Mouse (Mus musculus): ENCODE results near the gene Gm21915. TPM values are rescaled to one million over a fixed set of nuclear protein-coding genes. Genes with fewer than 3 reads are reported as not detected.

Gene Gm21915
- polyA plus RNA-seq, 1 experiment from 2014 or later, result not detected

- Histone ChIP-seq H3K4me1 (ENCODE audit: control insufficient read depth, insufficient read depth, low read length) (no peaks in the 10 kb centered on the region), H3K27ac (ENCODE audit: low read length) (no peak overlapping the region), H3K27me3 (ENCODE audit: control insufficient read depth, insufficient read depth, low read length) (no peaks in the 10 kb centered on the region), H3K9ac (ENCODE audit: low read length) (no peak overlapping the region), H3K4me3 (replicated peaks; ENCODE audit: low read length) (no peak overlapping the region), H3K4me2 (ENCODE audit: low read depth, low read length) (no peak overlapping the region), H3K36me3 (ENCODE audit: control insufficient read depth, insufficient read depth, low read length) (no peaks in the 10 kb centered on the region), H3K9me3 (replicated peaks; ENCODE audit: control insufficient read depth, low read length) (no peaks in the 10 kb centered on the region)
- no peak for ATAC-seq (ENCODE audit: insufficient read depth, low FRiP score)
- 75% methylated on average over 6 of the region's 6 CpGs for WGBS
These were observed 20.4 kb upstream of the Gm21915 start for GRCm38 (mm10) chr9:40649983-40650382.

- Histone ChIP-seq H3K36me3 (ENCODE audit: control insufficient read depth, insufficient read depth, low read length) (no peaks in the 10 kb centered on the region), H3K9me3 (replicated peaks; ENCODE audit: control insufficient read depth, low read length) (no peaks in the 10 kb centered on the region), H3K27me3 (ENCODE audit: control insufficient read depth, insufficient read depth, low read length) (no peaks in the 10 kb centered on the region), H3K9ac (ENCODE audit: low read length) (no peak overlapping the region), H3K27ac (ENCODE audit: low read length) (no peak overlapping the region), H3K4me2 (ENCODE audit: low read depth, low read length) (no peak overlapping the region), H3K4me3 (replicated peaks; ENCODE audit: low read length) (no peak overlapping the region), H3K4me1 (ENCODE audit: control insufficient read depth, insufficient read depth, low read length) (no peaks in the 10 kb centered on the region)
- no peak for ATAC-seq (ENCODE audit: insufficient read depth, low FRiP score)
- 70% methylated on average over 4 of the region's 4 CpGs for WGBS
These were observed 19.1 kb upstream of the Gm21915 start for GRCm38 (mm10) chr9:40651239-40651859.

DNA sequence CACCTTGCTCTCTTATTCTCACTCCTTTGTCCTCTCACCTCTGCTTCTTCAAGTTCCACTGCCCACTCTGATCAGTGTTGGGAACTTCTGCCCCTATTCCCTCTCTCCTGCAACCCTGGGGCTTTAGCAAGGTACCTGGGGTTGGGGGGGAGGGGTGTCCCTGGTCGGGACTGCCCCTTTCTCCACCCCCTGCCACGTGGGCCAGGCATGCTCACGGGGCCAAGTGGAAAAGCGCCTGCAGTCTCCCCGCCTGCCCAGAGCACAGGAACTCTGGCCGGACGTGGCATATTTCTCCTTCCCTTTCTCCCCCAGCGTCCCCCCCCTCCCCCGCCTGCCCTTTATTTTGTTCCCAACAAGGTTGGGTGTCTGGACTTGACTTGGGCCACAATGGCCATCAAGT lies 17.7 kb upstream of the Gm21915 start:
- Histone ChIP-seq H3K36me3 (ENCODE audit: control insufficient read depth, insufficient read depth, low read length) (no peaks in the 10 kb centered on the region), H3K4me1 (ENCODE audit: control insufficient read depth, insufficient read depth, low read length) (no peaks in the 10 kb centered on the region), H3K27ac (ENCODE audit: low read length) (no peak overlapping the region), H3K4me3 (replicated peaks; ENCODE audit: low read length) (no peak overlapping the region), H3K9me3 (replicated peaks; ENCODE audit: control insufficient read depth, low read length) (no peaks in the 10 kb centered on the region), H3K9ac (ENCODE audit: low read length) (no peak overlapping the region), H3K4me2 (ENCODE audit: low read depth, low read length) (no peak overlapping the region), H3K27me3 (ENCODE audit: control insufficient read depth, insufficient read depth, low read length) (no peaks in the 10 kb centered on the region)
- 36% methylated on average over 9 of the region's 9 CpGs for WGBS
- ATAC-seq (ENCODE audit: insufficient read depth, low FRiP score), result no peak

- Histone ChIP-seq H3K4me1 (ENCODE audit: control insufficient read depth, insufficient read depth, low read length) (peaks cover 1% of the 10 kb centered on the region; the same call in 1 of the 2 replicates), H3K9ac (ENCODE audit: low read length) (no peak overlapping the region), H3K27ac (ENCODE audit: low read length) (no peak overlapping the region), H3K9me3 (replicated peaks; ENCODE audit: control insufficient read depth, low read length) (no peaks in the 10 kb centered on the region; the same call in 1 of the 2 replicates), H3K4me2 (ENCODE audit: low read depth, low read length) (no peak overlapping the region), H3K36me3 (ENCODE audit: control insufficient read depth, insufficient read depth, low read length) (no peaks in the 10 kb centered on the region), H3K4me3 (replicated peaks; ENCODE audit: low read length) (no peak overlapping the region), H3K27me3 (ENCODE audit: control insufficient read depth, insufficient read depth, low read length) (no peaks in the 10 kb centered on the region)
- whole genome bisulfite sequencing, result 73% methylated on average over 9 of the region's 9 CpGs
- ATAC-seq (ENCODE audit: insufficient read depth, low FRiP score), result no peak
These were observed 4.1 kb upstream of the Gm21915 start for GRCm38 (mm10) chr9:40666190-40666803.

DNA sequence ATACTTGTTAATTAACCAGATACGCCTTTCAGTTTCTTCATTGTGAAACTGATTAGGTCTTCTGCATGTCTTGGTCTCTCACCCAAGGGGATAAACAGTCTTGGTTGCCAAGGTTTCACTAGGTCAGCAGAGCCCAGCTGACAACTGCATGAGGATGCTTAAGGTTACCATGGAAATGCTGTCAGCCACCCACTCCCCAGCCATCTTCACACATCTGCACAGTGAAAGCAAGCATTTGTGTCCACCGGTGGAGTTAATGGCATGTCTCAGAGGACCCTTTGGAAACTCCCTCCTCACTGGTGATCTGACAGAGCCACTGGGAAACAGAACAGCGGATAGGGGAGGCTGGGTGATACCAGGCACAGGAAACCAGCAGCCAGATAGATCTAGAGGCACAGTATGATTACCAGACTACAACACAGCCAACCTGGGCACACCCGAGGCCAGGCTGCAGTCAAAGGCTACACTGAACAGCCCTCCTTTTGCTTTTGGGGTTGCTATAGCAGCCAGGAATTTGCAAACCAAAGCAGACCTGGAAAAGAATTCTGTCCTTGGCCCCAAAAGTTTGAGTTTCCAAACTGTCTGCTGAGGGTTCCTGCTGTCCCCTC lies 1.0 kb downstream of the Gm21915 start:
- Histone ChIP-seq H3K4me3 (replicated peaks; ENCODE audit: low read length) (no peak overlapping the region), H3K4me1 (ENCODE audit: control insufficient read depth, insufficient read depth, low read length) (peaks cover 7% of the 10 kb centered on the region), H3K27ac (ENCODE audit: low read length) (no peak overlapping the region), H3K36me3 (ENCODE audit: control insufficient read depth, insufficient read depth, low read length) (no peaks in the 10 kb centered on the region), H3K9me3 (replicated peaks; ENCODE audit: control insufficient read depth, low read length) (no peaks in the 10 kb centered on the region), H3K27me3 (ENCODE audit: control insufficient read depth, insufficient read depth, low read length) (no peaks in the 10 kb centered on the region), H3K9ac (ENCODE audit: low read length) (no peak overlapping the region), H3K4me2 (ENCODE audit: low read depth, low read length) (no peak overlapping the region)
- 47% methylated on average over 4 of the region's 4 CpGs for WGBS
- no peak for ATAC-seq (ENCODE audit: insufficient read depth, low FRiP score)

- H3K27ac ChIP-seq (ENCODE audit: low read length), result peak overlapping the region; percentile 59
- no peaks in the 10 kb centered on the region for H3K9me3 ChIP-seq (replicated peaks; ENCODE audit: control insufficient read depth, low read length)
- H3K4me1 ChIP-seq (ENCODE audit: control insufficient read depth, insufficient read depth, low read length), result peaks cover 11% of the 10 kb centered on the region
- H3K36me3 ChIP-seq (ENCODE audit: control insufficient read depth, insufficient read depth, low read length), result no peaks in the 10 kb centered on the region
- peak; percentile 78 for ATAC-seq (ENCODE audit: insufficient read depth, low FRiP score)
- 33% methylated on average over 12 of the region's 12 CpGs for WGBS
- H3K27me3 ChIP-seq (ENCODE audit: control insufficient read depth, insufficient read depth, low read length), result no peaks in the 10 kb centered on the region
- H3K4me2 ChIP-seq (ENCODE audit: low read depth, low read length), result peak overlapping the region; percentile 34; the same call in 1 of the 2 replicates
- H3K9ac ChIP-seq (ENCODE audit: low read length), result no peak overlapping the region
- H3K4me3 ChIP-seq (replicated peaks; ENCODE audit: low read length), result no peak overlapping the region
These were observed 5.0 kb downstream of the Gm21915 start for GRCm38 (mm10) chr9:40675203-40675958.

- Histone ChIP-seq H3K4me1 (ENCODE audit: control insufficient read depth, insufficient read depth, low read length) (peaks cover 7% of the 10 kb centered on the region), H3K9me3 (replicated peaks; ENCODE audit: control insufficient read depth, low read length) (no peaks in the 10 kb centered on the region), H3K4me3 (replicated peaks; ENCODE audit: low read length) (no peak overlapping the region), H3K9ac (ENCODE audit: low read length) (no peak overlapping the region), H3K4me2 (ENCODE audit: low read depth, low read length) (no peak overlapping the region), H3K27me3 (ENCODE audit: control insufficient read depth, insufficient read depth, low read length) (no peaks in the 10 kb centered on the region), H3K36me3 (ENCODE audit: control insufficient read depth, insufficient read depth, low read length) (no peaks in the 10 kb centered on the region), H3K27ac (ENCODE audit: low read length) (0 out of 2 replicates have a peak overlapping the region, but pooled peaks have one; percentile 4)
- WGBS, result 62% methylated on average over 4 of the region's 4 CpGs
- ATAC-seq (ENCODE audit: insufficient read depth, low FRiP score), result no peak
These were observed 8.2 kb downstream of the Gm21915 start for GRCm38 (mm10) chr9:40678653-40679052.

GRCm38 (mm10) chr9:40685801-40686420 lies 15.5 kb downstream of the Gm21915 start, which contains the start of gene Clmp:
Gene Clmp, plus strand, starts transcription at chr9:40685962.
- H3K4me2 ChIP-seq (ENCODE audit: low read depth, low read length), result peak within 1 kb of the TSS; percentile 75
- H3K27ac ChIP-seq (ENCODE audit: low read length), result peak within 1 kb of the TSS; percentile 97
- peak within 1 kb of the TSS; percentile 75 for H3K4me3 ChIP-seq (replicated peaks; ENCODE audit: low read length)
- H3K9ac ChIP-seq (ENCODE audit: low read length), result peak within 1 kb of the TSS; percentile 87
- H3K36me3 ChIP-seq (ENCODE audit: control insufficient read depth, insufficient read depth, low read length), result no peaks in the 10 kb centered on the region
- 0% methylated on average over 53 of the region's 53 CpGs for WGBS
- peaks cover 6% of the 10 kb centered on the region; the same call in 1 of the 2 replicates for H3K4me1 ChIP-seq (ENCODE audit: control insufficient read depth, insufficient read depth, low read length)
- H3K27me3 ChIP-seq (ENCODE audit: control insufficient read depth, insufficient read depth, low read length), result peaks cover 3% of the 10 kb centered on the region; the same call in 1 of the 2 replicates
- ATAC-seq (ENCODE audit: insufficient read depth, low FRiP score), result peak; percentile 64; the same call in 1 of the 2 replicates
- H3K9me3 ChIP-seq (replicated peaks; ENCODE audit: control insufficient read depth, low read length), result no peaks in the 10 kb centered on the region

Measured in stomach, embryonic 16.5 days (tissue).